Mouse (Mus musculus) megakaryocyte, embryonic 14.5 days (primary cell): ENCODE results near the gene Shoc2.

Experiments
- FLI1 ChIP-seq: IDR thresholded peaks from 2 replicates; pipeline ENCODE4 v1.6.1; 2012; ENCODE audit warnings: low read length, inconsistent platforms, mixed read lengths
- GATA1 ChIP-seq: IDR thresholded peaks from 3 replicates; pipeline ENCODE4 v1.6.1; 2012; ENCODE audit warnings: mixed read lengths, low read length, inconsistent platforms, borderline replicate concordance

DNA sequence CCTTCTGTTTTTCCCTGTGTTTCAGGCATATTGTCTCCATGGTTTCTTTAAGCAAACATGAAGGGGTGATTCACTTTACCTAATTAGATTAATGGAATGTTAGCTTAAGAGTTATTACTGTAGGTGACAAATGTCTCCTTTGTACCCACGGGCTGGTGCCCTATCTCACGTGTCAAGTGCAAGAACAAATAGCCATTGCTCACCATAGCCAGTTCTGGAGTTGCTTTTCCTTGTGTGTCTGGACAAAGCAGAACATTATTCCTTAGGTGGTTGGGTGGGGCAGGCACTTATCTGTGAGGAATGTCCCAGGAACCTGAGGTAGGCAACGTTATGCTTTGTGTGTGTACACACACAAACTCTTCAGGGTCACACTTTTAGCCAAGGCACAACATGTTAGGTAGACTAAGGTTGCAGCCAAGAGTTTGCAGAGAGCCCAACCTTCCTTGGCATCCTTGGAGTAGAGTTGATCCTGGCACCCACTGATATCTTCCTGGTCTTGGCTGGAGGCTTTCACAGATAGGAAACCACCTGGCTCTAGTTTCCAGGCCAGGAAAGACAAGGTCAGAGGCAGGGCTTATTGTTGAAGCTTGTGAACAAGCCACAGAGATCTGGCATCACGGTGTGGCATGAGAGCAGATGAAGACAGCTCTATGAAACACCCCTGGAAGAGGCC is 96.4 kb downstream of the Shoc2 start:
- TF ChIP-seq GATA1: no peak
- TF ChIP-seq FLI1: no peak
